Mouse (Mus musculus): ENCODE results near the gene Hbb-bt. TPM values are rescaled to one million over a fixed set of nuclear protein-coding genes. Genes with fewer than 3 reads are reported as not detected.
"Not testable (repeated sequence)": the region's sequence is repeated elsewhere in the genome, so short reads cannot be mapped to it uniquely, and the experiment has no call there.

Hbb-bt gene
- total RNA-seq (2021), result 10 to 100 TPM; 35.4 to 54.6 TPM

DNA sequence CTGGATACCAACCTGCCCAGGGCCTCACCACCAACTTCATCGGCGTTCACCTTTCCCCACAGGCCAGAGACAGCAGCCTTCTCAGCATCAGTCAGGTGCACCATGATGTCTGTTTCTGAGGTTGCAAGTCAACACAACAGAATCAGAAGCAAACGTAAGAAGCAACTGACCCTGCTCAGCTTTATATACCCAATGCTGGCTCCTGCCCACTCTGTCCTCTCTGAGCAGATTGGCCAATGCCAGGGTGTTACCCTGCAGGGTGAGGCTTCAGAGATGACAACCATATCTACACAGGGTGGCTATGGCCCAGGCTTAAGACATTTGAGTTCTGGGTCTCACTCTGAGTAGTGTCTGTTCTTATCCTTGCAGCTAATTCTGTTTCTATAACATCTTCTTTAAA is at the start of gene Hbb-bt:
Gene Hbb-bt (minus strand): TSS at position 231 of the 400 bp plus-strand sequence.
- no peak for DNase-seq

GRCm38 (mm10) chr7:103861531-103861930 is 47.7 kb upstream of the Hbb-bt start:
- no peak for DNase-seq

- no peak for DNase-seq
These were observed 47.1 kb upstream of the Hbb-bt start for GRCm38 (mm10) chr7:103860855-103861254.

- no peak for DNase-seq
These were observed 45.3 kb upstream of the Hbb-bt start for GRCm38 (mm10) chr7:103859076-103859475.

GRCm38 (mm10) chr7:103854669-103855068 is 40.9 kb upstream of the Hbb-bt start:
- no peak for DNase-seq

DNA sequence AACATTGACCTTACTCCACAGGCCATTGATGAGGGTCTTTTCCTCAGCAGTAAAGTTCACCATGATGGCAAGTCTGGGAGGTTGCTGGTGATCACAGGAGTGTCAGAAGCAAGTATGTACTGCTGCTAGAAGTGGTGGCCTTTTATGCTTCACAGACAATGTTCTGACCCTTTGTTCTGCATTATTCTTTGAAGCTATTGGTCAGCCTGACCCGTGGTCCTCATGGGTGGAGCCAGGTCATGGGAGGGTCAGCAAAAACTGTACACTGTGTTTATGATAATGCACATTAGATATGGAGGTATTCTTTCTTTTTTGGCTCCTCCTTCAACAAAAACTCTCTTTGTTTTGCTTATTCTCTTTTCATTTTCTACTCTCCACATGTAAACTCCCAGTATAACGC is 39.3 kb upstream of the Hbb-bt start, which contains the start of gene Hbb-y:
Gene Hbb-y (minus strand): TSS at position 127 of the 400 bp plus-strand sequence.
- no peak for DNase-seq

GRCm38 (mm10) chr7:103844525-103845325 is 30.9 kb upstream of the Hbb-bt start:
- DNase-seq, result no peak

GRCm38 (mm10) chr7:103843034-103843433 is 29.2 kb upstream of the Hbb-bt start, which contains the start of gene Hbb-bh1:
Hbb-bh1 (minus strand) TSS chr7:103843164.
- no peak for DNase-seq

DNA sequence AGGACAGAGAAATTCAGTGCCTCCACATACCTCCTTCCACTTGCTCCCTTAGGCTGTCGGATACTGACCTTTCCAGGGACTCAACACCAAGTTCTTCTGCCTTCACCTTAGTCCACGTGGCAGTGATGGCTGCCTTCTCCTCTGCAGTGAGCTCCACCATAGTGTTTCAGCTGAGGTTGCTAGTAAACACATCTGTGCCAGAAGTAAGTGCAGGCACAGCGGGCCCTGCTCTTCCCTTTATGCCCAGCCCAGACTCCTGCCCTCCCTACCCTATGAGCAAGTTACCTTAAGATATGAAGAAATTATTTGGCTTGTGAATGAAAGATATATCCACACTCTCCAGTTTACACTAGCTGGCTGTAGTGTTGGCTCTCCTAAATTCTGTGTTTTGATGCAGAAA is 26.5 kb upstream of the Hbb-bt start, which contains the start of gene Hbb-bh2:
Gene Hbb-bh2 (minus strand): TSS at position 253 of the 400 bp plus-strand sequence.
- no peak for DNase-seq

DNA sequence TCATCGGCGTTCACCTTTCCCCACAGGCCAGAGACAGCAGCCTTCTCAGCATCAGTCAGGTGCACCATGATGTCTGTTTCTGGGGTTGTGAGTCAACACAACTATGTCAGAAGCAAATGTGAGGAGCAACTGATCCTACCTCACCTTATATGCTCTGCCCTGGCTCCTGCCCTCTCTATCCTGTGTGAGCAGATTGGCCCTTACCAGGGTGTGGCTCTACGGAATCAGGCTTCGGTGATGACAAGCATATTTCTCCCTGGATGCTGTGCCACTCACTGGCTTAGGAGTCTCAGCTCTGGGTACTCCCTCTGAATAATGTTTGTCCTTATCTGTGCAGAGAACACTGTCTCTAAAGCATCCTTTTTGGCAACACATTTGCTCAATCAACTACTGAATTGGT is 14.0 kb upstream of the Hbb-bt start, which contains the start of gene Hbb-bs:
Gene Hbb-bs (minus strand): TSS at position 289 of the 400 bp plus-strand sequence.
- DNase-seq, result no peak

GRCm38 (mm10) chr7:103827139-103827538 is 13.3 kb upstream of the Hbb-bt start:
- DNase-seq, result not testable (repeated sequence)

- DNase-seq, result peak in 1 of 2 experiments; percentile 4
These were observed 12.6 kb upstream of the Hbb-bt start for GRCm38 (mm10) chr7:103826255-103826887.

- no peak for DNase-seq
These were observed 11.9 kb upstream of the Hbb-bt start for GRCm38 (mm10) chr7:103825536-103826254.

DNA sequence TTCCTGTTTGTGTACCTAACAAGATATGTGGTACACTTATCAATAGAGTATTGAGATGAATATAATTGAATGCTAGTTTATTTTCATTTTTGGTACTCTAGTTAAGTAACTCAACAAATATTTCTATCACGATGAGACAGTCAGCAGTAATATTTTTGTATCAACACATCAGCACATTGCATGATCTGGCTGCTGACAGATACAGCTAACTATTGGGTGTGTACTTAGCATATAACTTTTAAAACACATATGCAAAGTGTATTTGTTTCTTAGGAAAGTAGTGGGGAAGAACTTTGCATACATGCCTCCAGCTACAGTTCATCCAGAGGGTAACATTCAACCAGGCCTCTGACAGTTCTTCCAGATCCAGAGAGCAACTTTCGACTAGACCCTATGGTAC is 10.8 kb upstream of the Hbb-bt start:
- DNase-seq, result no peak

DNA sequence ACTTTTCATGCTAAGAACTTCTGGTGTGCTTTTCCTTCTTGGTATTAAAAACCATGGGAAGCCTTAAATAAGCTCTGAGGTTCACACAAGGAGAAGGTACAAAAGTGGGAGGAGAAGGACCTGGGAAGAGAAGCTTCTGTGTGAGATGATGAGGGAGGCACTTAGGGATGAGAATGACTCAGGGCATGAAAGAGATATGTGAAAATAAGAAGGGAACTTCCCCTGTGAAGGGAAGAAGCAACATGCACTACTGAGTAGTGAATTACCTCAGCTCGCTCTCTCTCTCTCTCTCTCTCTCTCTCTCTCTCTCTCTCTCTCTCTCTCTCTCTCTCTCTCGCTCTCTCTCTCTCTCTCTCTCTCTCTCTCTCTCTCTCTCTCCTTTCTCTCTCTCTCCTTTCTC is 1.3 kb upstream of the Hbb-bt start:
- not testable (repeated sequence) for DNase-seq

- not testable (repeated sequence) for DNase-seq
These were observed 644 bp downstream of the Hbb-bt start for GRCm38 (mm10) chr7:103813152-103813551.

DNA sequence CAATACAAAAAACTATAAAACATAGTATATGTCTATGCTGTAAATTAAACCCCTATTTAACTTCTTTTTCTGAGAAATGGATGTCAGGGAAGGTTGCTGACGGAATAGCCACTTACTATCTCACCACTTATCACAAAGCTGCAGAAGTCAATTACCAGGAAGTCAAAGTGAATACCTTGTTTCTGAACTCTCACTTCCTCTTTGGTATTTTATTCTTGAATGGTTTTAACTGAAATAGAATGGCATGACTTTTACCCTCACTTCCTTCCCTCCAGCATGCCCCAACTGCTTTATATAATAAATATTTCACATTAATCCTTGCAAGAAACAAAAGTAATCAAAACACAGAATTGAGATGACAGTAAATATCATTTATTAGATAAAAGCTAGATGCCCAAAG is 1.6 kb downstream of the Hbb-bt start:
- DNase-seq, result no peak

GRCm38 (mm10) chr7:103811223-103811845 is 2.5 kb downstream of the Hbb-bt start:
- DNase-seq, result no peak

DNA sequence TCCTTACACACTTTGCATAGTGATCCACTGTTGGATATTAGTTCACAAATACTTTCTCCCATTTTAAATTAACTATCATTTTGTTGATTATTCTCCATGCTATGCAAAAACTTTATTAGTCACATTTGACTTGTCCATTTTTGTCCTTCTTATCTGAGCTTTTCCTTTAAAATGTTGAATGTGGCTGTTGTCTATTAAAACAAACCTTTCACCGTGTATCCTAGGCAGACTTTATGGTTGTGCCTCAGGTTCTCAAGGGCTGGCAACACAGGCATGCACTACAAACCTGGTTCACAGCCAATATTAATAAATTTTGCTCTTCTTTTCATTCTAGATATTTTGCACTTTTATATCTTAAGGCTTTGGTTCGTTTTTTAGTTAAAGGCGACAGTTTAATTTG is 3.0 kb downstream of the Hbb-bt start:
- DNase-seq, result no peak

GRCm38 (mm10) chr7:103810296-103810695 is 3.5 kb downstream of the Hbb-bt start:
- DNase-seq, result no peak

DNA sequence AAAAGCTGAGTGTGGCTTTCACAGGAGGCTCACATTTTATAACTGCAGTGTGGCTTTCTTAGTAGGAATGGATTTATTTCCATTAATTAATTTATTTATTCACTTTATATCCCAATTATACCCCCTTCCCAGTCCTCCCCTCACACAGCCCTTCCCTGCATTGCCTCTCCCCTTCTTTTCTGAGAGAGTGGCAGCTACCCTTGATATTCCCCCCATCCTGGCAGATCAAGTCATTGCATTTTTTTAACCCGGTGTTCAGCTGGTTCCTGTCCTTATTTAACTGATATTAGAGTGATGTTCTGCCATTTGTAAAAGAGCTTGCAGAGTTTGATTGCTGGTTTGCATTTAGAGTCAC is 4.0 kb downstream of the Hbb-bt start:
- no peak for DNase-seq
